Mouse (Mus musculus) T-cell, adult 66 days (primary cell): ENCODE data around the gene Cbx2. TPM values are rescaled to one million over a fixed set of nuclear protein-coding genes. Genes with fewer than 3 reads are reported as not detected.

Source experiments
- total RNA-seq, 2 experiments: library from RNA; stranded (reverse); gene quantifications; 3 replicates in 1 of 2; 4 replicates in 1 of 2; pipeline ENCODE4 v1.2.4; 2023

Cbx2 gene
- 1 to 10 TPM; 7.7 to 8.5 TPM for total RNA-seq

DNA sequence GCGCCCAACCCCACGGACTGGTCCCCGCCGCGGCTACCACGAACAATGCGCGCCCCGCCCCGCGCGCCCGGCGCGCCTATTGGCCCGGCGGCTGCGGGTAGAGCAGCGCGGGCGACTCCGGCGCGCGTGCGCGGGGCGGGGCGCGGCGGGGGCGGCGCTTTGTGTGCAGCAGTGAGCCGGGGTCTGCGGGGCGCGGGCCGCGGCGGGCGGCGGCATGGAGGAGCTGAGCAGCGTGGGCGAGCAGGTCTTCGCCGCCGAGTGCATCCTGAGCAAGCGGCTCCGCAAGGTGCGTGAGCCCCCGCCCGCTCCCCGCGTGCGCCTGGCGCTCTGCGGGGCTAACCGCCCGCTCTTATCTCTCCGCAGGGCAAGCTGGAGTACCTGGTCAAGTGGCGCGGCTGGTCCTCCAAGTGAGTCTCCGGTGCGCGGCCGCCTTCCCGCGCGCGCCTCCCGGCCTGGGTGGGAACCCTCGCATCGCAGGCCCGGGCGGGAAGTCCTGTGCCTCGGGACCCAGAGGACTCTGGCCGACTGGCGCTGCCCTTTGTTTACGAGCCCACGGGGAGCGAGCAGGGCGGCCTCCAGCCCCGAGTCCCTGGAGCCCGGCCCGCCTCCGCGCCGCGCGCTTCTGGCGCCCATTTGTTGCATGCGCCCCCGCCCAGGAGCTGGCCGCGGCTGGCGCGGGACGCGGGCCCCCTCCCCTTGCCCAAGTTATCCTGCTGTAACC is at the start of gene Cbx2:
Gene Cbx2, plus strand, starts transcription at position 68 of the 721 bp plus-strand sequence.

DNA sequence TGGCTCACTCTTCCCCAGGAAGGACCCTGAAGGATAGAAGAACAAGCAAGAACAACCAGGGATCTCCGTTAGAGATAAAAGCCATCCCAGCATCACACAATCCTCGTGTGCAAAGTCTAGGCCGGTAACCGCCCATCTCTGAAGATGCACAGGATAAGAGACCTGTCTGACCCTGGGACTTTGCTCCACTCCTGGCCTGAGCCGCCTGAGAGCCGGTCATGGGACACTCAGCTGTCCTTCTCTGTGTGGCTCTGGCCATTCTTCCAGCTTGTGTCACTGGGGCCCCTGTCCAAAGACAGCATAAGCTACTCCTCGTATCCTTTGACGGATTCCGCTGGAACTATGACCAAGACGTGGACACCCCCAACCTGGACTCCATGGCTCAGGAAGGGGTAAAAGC is 34.8 kb upstream of the Cbx2 start, which contains the start of gene Enpp7:
Gene Enpp7, plus strand, starts transcription at position 190 of the 400 bp plus-strand sequence.

DNA sequence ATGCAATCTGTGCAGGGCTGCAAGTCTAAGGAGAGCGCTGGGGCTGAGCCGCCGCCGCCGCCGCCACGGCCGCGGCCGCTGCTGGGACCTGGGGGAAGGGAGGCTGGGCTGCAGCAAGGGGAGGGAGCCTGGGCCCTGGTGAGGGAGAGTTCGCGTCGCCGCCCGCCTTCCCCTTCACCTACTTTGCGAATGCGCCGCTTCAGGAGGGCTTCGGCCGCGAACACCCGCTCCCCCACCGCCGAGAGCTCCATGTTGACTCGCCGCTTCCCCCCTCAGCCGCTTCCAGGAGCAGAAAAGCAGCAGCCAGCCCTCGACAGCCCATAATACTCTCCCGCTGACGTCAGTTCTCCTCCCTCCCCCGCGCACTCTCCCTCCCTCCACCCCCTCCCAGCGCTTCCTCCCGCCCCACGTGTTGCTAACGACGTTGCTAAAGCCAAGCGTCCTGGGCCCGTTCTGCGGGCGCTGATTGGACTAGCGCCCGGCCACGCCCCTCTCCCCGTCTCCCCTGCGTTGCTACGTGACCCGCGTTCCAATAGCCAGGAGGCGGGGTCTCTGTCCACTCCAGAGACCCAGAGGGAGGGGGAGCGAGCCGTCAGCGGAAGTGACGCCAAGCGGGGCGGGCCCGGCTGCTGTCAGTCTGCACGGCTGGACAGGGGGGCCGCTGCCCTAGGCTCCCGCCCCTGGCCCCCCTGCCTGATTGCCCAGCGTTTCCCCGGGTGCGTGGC is 18.0 kb downstream of the Cbx2 start, which contains the start of gene Cbx8:
Gene Cbx8, minus strand, starts transcription at position 370 of the 725 bp plus-strand sequence.

Other genes starting within 250 kb of the Cbx2 start
- not detected for gene Rbfox3, start 111.4 kb upstream of the Cbx2 start, total RNA-seq
- not detected for gene Enpp7, start 34.8 kb upstream of the Cbx2 start, total RNA-seq
- 10 to 100 TPM; 15.1 to 17.6 TPM for gene Cbx8, start 18.0 kb downstream of the Cbx2 start, total RNA-seq
- gene Cbx4, start 63.3 kb downstream of the Cbx2 start, total RNA-seq = 100 to 1,000 TPM; 110 to 127 TPM
- 1 to 10 TPM; 3.5 to 3.8 TPM for gene Tbc1d16, start 205.5 kb downstream of the Cbx2 start, total RNA-seq
- gene Ccdc40, start 205.6 kb downstream of the Cbx2 start, total RNA-seq = under 1 TPM in 1 of 2 experiments, not detected in 1; 0.68 TPM
- 10 to 100 TPM; 36.8 to 45.3 TPM for gene Gaa, start 244.9 kb downstream of the Cbx2 start, total RNA-seq